Mouse (Mus musculus) splenic B cell, adult 2 months (primary cell): ENCODE data around the gene Slc22a12.
A peak's percentile ranks its signal among the peaks of the same experiment; 100 is the strongest.

ENCODE experiments used
- DNase-seq: peaks from one replicate; pipeline ENCODE4 v3.0.0-alpha.2; 2011; ENCODE audit warnings: low read depth, low spot score
- H3K27me3 ChIP-seq: 2 replicates; pipeline ENCODE4 v1.6.1; 2012; ENCODE audit warnings: mild to moderate bottlenecking, low read length, moderate library complexity, mixed read lengths; ENCODE audit not compliant: control insufficient read depth, poor library complexity, insufficient read depth, severe bottlenecking
- H3K36me3 ChIP-seq: 2 replicates; pipeline ENCODE4 v1.6.1; 2012; ENCODE audit warnings: mild to moderate bottlenecking, low read length, moderate library complexity, mixed read lengths; ENCODE audit not compliant: control insufficient read depth, poor library complexity, insufficient read depth, severe bottlenecking

Slc22a12 gene

GRCm38 (mm10) chr19:6516153-6516552 is 26.7 kb downstream of the Slc22a12 start:
- no peak for DNase-seq
- Histone ChIP-seq H3K36me3 (no peaks in the 10 kb centered on the region), H3K27me3 (no peaks in the 10 kb centered on the region)

DNA sequence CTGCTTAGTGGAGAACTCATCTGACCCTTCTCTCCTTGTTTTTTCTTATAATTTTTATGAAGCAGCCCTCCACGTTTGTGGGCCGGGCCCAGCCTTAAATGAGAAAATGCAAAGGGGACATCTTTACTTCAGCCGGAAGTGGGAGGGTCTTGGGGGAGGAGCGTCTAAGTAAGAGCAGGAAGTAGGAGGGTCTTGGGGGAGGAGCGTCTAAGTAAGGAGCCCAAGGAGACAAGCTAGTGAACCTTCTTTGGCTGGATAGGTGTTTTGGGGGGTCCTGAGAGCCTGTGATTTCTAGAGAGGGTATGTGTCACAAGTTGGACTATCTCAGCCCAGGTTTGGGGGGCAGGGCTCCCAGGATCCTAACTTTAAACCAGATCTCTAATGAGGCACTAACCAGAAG is 27.4 kb downstream of the Slc22a12 start:
- Histone ChIP-seq H3K36me3 (no peaks in the 10 kb centered on the region), H3K27me3 (no peaks in the 10 kb centered on the region)
- DNase-seq, result peak; percentile 25

DNA sequence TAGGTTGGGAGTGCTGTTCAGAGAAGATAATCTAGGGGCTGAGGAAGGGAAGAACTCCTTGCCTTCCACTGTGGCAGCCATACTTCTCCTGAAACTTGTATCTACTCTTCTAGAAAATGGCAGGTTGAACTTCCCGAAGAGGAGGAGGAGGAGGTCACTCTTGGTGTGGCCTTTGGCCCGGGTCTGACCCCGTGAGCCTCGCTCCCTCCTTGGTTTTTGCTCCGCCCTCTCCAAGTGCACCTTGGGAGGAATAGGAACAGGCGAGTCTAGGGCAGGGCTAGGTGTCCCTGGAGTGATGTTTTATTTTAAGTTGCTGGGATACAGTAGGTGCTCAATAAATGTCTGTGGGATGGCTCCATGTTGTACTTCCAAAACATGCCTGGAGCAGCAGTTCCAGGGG is 27.9 kb downstream of the Slc22a12 start:
- H3K36me3 ChIP-seq, result no peaks in the 10 kb centered on the region

DNA sequence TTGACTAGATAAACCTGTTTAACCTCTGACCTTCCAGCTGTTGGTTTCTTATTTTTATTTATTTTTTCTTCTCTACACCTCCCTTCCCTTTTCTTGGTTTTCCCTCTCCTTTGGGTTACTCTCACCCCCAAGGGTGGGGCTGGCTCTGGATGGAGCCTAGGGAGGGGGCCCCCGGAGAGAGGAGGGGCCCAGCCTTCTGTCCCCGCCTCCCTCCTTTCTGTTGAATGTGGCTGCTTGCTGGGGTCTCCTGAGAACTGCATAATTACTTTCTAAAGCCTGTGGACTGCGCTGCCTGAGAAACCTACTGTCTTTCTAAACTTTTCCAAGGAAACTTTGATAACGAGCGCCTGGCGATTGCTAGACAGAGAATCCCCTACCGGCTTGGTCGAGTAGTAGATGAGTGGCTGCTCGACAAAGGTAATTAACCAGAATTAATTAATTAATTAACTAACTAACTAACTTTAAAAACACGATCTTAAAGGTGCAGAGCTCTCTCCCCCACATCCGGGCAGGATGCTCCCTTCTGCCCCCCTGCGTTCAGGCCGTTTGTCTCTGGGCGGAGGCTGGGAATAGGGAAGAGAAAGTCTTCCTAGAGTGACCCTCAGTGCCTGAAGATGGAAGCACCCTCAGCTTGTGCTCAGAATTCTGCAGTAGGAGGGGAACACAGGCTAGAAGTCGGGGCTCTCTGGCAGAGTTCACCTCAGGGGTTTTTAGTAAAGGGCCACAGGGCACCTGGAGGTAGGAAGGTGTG is 29.3 kb downstream of the Slc22a12 start:
- no peak for DNase-seq
- Histone ChIP-seq H3K36me3 (no peaks in the 10 kb centered on the region), H3K27me3 (no peaks in the 10 kb centered on the region)

More for the DNA sequence above, 27.9 kb downstream of the Slc22a12 start:
- no peaks in the 10 kb centered on the region for H3K27me3 ChIP-seq
- DNase-seq, result no peak

- Histone ChIP-seq H3K36me3 (no peaks in the 10 kb centered on the region), H3K27me3 (no peaks in the 10 kb centered on the region)
- no peak for DNase-seq
Observed at GRCm38 (mm10) chr19:6510546-6510945, 32.3 kb downstream of the Slc22a12 start.

DNA sequence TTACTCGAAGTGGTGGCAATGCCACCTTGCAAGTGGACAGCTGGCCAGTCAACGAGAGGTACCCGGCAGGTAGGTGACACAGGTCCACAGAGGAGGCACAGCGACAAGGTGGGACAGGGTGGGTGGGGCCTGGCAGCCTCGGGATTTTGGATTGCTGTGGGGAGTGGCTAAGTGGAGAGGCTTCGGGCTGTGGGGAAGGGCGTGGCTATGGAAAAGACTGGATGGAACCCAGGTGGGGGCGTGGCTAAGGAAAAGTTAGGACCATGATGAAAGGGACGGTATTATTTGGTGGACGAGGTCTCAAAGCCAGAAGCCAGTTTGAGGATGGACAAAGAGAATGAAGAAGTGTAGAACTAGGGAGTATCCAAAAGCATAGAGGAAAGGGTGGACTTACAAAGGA is 33.0 kb downstream of the Slc22a12 start:
- Histone ChIP-seq H3K36me3 (no peaks in the 10 kb centered on the region), H3K27me3 (no peaks in the 10 kb centered on the region)
- no peak for DNase-seq

GRCm38 (mm10) chr19:6507393-6507792 is 35.4 kb downstream of the Slc22a12 start:
- no peak for DNase-seq
- Histone ChIP-seq H3K27me3 (no peaks in the 10 kb centered on the region), H3K36me3 (no peaks in the 10 kb centered on the region)

- Histone ChIP-seq H3K27me3 (no peaks in the 10 kb centered on the region), H3K36me3 (no peaks in the 10 kb centered on the region)
- no peak for DNase-seq
Observed at GRCm38 (mm10) chr19:6504656-6505045, 38.2 kb downstream of the Slc22a12 start.

GRCm38 (mm10) chr19:6503926-6504655 is 38.7 kb downstream of the Slc22a12 start:
- Histone ChIP-seq H3K36me3 (no peaks in the 10 kb centered on the region), H3K27me3 (no peaks in the 10 kb centered on the region)
- DNase-seq, result no peak

DNA sequence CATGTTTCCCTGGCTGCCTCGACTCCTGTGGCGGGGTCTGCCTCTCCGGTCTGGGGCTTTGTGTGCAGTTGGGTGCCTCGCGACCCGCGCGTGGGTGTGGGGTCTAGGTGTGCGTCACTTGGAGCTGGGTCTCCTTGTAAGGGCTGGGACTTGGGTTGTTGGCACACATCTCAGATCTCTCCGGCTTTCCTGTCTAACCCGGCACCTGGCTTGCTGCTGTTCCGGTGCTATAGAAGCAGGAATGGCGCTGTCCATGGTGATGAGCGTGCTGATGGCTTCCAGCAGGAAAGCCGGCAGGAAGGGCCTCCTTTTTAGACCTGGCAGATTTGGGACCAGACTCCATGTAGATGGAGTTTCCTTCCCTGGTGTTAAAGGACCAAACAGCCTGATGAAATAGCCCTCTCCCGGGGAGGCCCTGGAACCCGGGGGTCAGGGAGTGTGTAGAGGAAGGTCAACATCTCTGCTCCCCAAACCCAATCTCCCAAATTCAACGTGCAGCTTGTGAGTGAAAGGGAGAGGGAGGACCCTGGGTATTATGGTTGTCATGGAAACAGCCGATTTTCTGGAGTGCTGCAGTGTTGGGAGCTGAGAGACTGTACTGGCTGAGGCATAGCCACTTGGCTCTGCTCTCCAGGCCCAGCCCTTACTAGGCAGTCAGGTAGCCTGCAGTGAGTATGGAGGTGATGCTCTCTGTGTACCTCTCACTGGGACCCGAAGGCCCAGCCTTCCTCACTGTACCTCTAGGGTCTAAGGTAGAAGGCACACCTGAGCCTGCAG is 40.1 kb downstream of the Slc22a12 start:
- Histone ChIP-seq H3K27me3 (no peaks in the 10 kb centered on the region), H3K36me3 (no peaks in the 10 kb centered on the region)
- DNase-seq, result peak; percentile 42

DNA sequence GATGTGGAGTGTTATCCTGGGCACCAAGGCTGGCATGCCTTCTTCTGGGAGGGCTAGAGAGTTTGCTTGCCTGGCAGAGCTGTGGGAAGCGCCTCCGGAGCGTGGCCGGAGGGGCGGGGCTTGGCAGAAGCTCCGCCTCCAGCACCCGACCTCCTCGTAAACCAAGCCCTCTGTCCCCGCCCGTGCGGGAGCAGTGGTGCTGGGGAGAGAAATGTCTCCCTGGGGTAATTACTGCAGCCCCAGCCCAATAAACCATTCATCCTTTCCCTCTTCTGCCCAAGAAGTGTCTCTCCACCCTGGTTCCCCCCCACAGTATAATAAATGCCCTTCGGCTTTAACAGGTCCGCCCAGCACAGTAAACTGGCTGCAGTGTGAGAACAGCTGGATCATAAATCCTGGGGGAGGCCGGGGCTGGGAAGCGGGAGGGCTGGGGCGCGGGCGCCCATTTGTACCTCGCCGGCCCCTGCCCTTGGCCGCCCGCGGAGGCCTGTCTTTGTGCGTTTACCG is 40.7 kb downstream of the Slc22a12 start:
- no peak for DNase-seq
- no peaks in the 10 kb centered on the region for H3K36me3 ChIP-seq
- H3K27me3 ChIP-seq, result no peaks in the 10 kb centered on the region

- Histone ChIP-seq H3K36me3 (no peaks in the 10 kb centered on the region), H3K27me3 (no peaks in the 10 kb centered on the region)
- no peak for DNase-seq
Observed at GRCm38 (mm10) chr19:6500636-6501025, 42.2 kb downstream of the Slc22a12 start.

GRCm38 (mm10) chr19:6499860-6500635 is 42.8 kb downstream of the Slc22a12 start:
- DNase-seq, result no peak
- no peaks in the 10 kb centered on the region for H3K27me3 ChIP-seq
- no peaks in the 10 kb centered on the region for H3K36me3 ChIP-seq

GRCm38 (mm10) chr19:6498350-6499131 is 44.3 kb downstream of the Slc22a12 start:
- Histone ChIP-seq H3K27me3 (no peaks in the 10 kb centered on the region), H3K36me3 (no peaks in the 10 kb centered on the region)
- no peak for DNase-seq
